Mouse (Mus musculus): ENCODE results near the gene Spata13. TPM values are rescaled to one million over a fixed set of nuclear protein-coding genes. Genes with fewer than 3 reads are reported as not detected.

Gene Spata13
- polyA plus RNA-seq, 1 experiment, result 4.2 TPM

- H3K4me3 ChIP-seq (ENCODE audit: control insufficient read depth, low read depth, low read length), result no peak overlapping the region
- H3K27ac ChIP-seq (ENCODE audit: control insufficient read depth, insufficient read depth, low read depth, low read length), result no peak overlapping the region
- TF ChIP-seq CTCF (IDR thresholded peaks at IDR 0.05; ENCODE audit: control insufficient read depth, insufficient read depth, insufficient replicate concordance, low read depth, low read length) (no peak), POLR2A (IDR thresholded peaks at IDR 0.05; ENCODE audit: control insufficient read depth, low read depth, low read length) (no peak)
- no peaks in the 10 kb centered on the region for H3K27me3 ChIP-seq (ENCODE audit: control insufficient read depth, insufficient read depth, low read length)
- H3K36me3 ChIP-seq (ENCODE audit: control insufficient read depth, insufficient read depth, low read length), result no peaks in the 10 kb centered on the region; the same call in 1 of the 2 replicates
- H3K4me1 ChIP-seq (ENCODE audit: control insufficient read depth, insufficient read depth, low read length), result no peaks in the 10 kb centered on the region
Observed at GRCm38 (mm10) chr14:60811547-60811946, 177.7 kb downstream of the Spata13 start.

Other genes with a start within 250 kb of the Spata13 start
- 0.91 and 1.1 TPM in 2 replicates for gene C1qtnf9, start 134.1 kb downstream of the Spata13 start, polyA plus RNA-seq (2012; rRNA removed)
- gene Mipep, start 150.6 kb downstream of the Spata13 start, polyA plus RNA-seq (2012; rRNA removed), result 104 and 109 TPM in 2 replicates